Mouse (Mus musculus): Measurements from ENCODE around the gene Olfm2.

DNA sequence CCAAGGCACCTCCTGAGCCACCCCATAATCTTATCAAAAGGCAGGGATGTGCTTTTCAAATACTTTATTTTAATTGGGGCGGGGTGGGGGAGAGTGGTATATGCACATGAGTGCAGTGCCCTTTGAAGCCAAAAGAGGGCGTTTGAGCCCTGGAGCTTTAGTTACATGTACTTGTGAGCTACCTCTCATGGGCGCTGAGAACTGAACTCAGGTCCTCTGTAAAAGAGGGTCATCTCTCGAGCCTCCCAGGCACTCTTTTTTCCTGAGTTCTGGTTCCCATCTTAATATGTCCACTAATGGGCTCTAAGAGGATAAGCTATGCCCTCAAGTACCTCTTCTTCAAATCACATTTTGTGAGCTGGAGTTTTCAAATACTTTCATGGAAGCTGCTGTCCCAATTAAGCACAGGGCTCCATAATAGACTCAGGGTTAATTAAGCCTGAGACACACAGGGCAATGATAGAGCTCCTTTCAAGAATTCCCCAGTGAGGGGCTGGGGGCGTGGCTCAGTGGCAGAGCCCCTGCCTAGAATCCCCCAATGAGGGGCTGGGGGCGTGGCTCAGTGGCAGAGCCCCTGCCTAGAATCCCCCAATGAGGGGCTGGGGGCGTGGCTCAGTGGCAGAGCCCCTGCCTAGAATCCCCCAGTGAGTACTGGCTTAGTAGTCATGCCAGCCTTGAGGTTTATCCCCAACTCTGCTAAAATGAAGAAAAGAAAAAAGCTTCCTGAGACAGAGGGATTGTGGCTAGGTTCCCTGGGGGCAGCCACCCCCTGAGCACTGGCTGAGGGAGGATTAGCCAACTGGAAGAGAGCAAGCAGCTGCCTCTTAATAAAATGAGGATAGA is 64.4 kb downstream of the Olfm2 start:
- TF ChIP-seq USF1 (IDR thresholded peaks at IDR 0.05; ENCODE audit: low read depth, low read length) (no peak), CTCF (conservative IDR thresholded peaks at IDR 0.05 in 1 of 2, IDR thresholded peaks at IDR 0.05 in 1 of 2; ENCODE audit: low read depth in 2 of 2, low read length in 2 of 2) (no peak), ZNF384 (IDR thresholded peaks at IDR 0.05; ENCODE audit: low read depth, low read length) (no peak), KAT2A (IDR thresholded peaks at IDR 0.05; ENCODE audit: insufficient replicate concordance, low read length) (no peak), E2F4 (IDR thresholded peaks at IDR 0.05; ENCODE audit: insufficient replicate concordance, low read depth, low read length) (no peak), TBP (conservative IDR thresholded peaks at IDR 0.05; ENCODE audit: low read depth, low read length) (no peak), ZMIZ1 (IDR thresholded peaks at IDR 0.05; ENCODE audit: low read depth, low read length) (no peak), RCOR1 (conservative IDR thresholded peaks at IDR 0.05; ENCODE audit: low read depth, low read length) (no peak), RAD21 (IDR thresholded peaks at IDR 0.05; ENCODE audit: low read depth, low read length) (no peak), EP300 (IDR thresholded peaks at IDR 0.05; ENCODE audit: low read length) (no peak), POLR2A (IDR thresholded peaks at IDR 0.05; ENCODE audit: low read depth, low read length) (no peak)
